Mouse (Mus musculus) Muller cell, postnatal 12 days (primary cell): ENCODE data around the gene Enoph1.
A peak's percentile ranks its signal among the peaks of the same experiment; 100 is the strongest.

Experiments
- DNase-seq: peaks from one replicate; pipeline ENCODE4 v3.0.0-alpha.2; 2015; ENCODE audit errors: inconsistent ontology term

Gene Enoph1

GRCm38 (mm10) chr5:100039602-100040142, at the start of gene Enoph1, which contains the start of gene Hnrnpdl:
Gene Enoph1, plus strand, starts transcription at chr5:100039985.
Gene Hnrnpdl, minus strand, starts transcription at chr5:100039664.
- peak; percentile 98 for DNase-seq

- no peak for DNase-seq
These were observed 45.6 kb upstream of the Enoph1 start for GRCm38 (mm10) chr5:99994166-99994565.

DNA sequence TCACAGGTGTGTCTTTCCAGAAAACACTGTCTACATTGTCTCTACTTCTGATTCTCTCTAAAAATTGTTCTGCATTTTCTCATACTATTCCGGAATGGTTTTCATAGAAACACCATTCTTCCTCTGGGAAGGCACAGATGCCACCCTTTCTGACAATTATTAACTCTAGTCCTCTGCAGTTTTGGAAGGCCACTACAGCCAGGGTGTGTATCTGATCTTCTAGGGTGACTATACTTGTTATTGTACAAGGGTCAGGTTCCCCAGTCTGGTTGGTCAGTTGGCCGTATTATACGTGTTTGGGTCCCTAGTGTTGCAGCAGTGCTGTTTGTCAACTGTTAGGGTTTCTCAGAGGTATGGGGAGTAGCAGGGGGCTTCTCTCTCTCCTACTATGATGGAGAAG, 45.1 kb upstream of the Enoph1 start:
- DNase-seq = no peak

DNA sequence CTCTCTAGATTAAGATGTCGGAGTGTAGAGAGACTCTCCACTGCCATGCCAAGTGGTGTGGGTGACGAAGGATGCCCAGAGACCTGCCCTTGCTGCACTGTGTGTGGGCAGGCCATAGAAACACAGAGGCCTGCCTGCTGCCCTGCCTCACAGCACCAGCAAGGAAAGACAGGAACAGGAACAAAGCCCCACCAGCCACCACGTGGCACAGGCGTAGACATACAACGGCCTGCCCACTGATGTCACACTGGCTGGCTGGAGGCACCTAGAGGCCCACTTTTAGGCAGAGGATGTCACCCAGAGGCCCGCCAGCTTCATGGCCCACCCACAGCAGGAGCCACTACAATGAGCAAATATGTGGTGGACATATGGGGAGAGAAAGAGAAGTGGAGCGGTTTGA, 39.7 kb upstream of the Enoph1 start:
- no peak for DNase-seq

DNA sequence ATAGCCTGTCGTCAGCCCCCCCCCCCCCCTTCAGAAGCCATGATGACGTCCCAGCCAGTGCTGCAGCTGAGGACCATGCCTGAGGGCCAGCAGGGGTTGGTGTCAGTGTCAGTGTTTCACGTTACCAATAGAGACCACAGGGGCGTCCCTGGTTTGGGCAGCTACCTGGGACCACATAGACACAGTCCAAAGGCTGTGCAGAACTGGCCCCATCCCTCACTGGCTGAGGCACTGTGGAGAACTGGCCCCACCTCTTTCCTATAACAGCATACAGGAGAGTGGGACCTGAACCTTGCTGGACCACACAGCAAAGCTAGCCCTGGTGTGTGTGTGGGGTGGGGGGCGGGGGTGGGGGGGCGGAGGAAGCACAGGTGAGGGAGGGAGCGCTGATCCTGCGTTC, 39.3 kb upstream of the Enoph1 start:
- DNase-seq = no peak

GRCm38 (mm10) chr5:100003895-100004294, 35.9 kb upstream of the Enoph1 start:
- DNase-seq = no peak

- no peak for DNase-seq
These were observed 34.4 kb upstream of the Enoph1 start for GRCm38 (mm10) chr5:100005431-100005830.

DNA sequence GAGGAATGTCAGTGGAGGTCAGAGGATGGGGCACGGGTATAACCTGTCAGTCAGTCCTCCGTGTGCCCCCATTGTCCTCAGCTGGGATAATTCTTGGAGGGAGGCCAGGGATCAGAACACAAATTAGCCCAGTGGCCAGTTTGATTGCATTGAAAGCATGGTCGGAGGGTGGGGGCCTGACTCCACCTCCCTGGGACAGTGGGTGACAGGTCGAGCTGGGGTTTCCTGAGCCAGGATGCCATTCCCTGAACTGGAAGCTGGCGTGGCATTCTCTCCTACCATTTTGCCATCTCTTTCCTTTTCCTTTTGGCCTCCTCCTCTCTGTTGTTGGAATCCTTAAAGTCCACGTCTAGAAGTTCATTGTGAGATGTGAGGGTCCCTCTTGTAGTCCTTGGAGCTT, 33.9 kb upstream of the Enoph1 start:
- DNase-seq = no peak

GRCm38 (mm10) chr5:100006324-100007039, 33.3 kb upstream of the Enoph1 start:
- DNase-seq = no peak

DNA sequence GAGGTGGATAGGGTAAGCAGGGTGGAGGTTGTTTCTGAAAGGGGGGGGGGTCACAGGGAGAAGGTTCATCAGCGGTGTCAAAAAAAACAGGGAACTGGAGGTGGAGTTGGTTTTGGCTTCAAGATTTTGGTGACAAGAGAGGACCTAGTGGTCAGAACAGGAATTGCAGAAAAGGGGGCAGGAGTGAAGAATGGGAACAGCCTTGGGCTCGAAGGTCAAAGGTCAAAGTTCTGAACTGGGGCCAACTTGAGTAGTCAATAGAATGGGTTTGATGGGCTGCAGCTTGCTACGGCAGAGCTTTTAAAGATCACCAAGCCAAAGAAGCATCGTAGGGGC, 32.8 kb upstream of the Enoph1 start:
- no peak for DNase-seq

DNA sequence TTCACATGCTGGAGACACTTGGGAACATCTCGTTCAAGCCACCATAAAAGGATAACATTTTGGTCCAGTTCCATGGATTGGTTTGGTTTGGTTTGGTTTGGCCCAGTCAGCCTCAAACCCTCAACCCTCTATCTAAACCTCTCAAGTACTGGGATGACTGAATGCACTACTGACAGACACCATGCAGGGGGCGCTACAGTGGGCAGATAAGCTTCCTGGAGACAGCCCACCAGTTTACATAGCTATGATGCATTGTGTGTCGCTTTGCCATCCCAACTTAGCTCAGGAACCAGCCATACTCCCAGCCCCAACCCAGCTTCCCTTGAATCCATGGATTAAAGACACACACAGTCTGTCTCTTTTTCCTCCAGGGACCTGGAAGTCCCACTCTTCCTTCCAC, 31.3 kb upstream of the Enoph1 start:
- no peak for DNase-seq

DNA sequence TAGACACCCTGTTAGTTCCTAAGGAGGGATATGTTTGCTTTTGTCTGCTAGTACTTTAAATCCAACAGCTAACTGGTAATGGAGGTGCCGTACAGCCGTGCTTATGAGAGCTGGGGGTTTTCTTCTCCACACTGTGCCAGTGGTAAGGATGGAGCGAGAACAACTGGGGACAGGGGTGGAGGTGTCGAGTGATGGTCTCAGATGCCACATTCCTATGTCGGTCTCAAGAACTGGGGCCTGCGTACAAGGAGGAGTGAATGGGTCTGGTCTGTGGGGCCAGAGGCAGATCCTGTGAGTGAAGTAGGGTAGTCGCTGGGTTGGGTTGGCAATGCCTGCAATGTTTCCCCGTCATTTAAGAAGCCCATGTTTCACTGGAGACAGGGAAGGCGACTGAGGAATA, 27.2 kb upstream of the Enoph1 start:
- no peak for DNase-seq

DNA sequence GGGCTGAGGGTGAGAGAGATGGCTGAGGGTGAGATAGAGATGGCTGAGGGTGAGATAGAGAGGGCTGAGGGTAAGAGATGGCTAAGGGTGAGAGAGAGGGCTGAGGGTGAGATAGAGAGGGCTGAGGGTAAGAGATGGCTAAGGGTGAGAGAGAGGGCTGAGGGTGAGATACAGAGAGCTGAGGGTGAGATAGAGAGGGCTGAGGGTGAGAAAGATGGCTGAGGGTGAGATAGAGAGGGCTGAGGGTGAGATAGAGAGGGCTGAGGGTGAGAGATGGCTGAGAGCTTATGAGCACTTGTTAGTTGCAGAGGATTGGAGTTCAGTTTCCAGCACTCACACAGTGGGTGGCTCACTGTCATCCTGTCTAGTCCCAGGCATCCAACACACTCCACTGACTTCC, 19.7 kb upstream of the Enoph1 start:
- DNase-seq = no peak

- DNase-seq = no peak
These were observed 15.4 kb upstream of the Enoph1 start for GRCm38 (mm10) chr5:100024403-100024802.

GRCm38 (mm10) chr5:100024868-100025267, 14.9 kb upstream of the Enoph1 start:
- DNase-seq = no peak

DNA sequence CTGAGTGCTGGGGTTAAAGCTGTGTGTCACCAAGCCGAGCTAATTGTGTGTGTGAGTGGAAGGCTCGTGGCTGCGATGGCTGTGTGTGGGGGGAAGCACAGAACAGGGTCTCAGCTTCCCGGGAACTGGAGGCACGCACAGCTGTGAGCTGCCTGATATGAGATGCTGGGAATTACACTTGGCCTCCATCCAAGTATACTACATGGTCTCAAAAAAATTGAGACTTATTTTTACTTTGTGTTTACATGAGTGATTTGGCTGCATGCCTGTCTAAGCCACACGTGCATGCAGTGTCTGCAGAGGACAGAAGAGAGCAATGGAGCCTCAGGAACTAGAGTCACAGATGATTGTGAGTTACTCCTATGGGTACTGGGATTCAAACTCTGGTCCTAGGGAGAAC, 9.7 kb upstream of the Enoph1 start:
- no peak for DNase-seq

DNA sequence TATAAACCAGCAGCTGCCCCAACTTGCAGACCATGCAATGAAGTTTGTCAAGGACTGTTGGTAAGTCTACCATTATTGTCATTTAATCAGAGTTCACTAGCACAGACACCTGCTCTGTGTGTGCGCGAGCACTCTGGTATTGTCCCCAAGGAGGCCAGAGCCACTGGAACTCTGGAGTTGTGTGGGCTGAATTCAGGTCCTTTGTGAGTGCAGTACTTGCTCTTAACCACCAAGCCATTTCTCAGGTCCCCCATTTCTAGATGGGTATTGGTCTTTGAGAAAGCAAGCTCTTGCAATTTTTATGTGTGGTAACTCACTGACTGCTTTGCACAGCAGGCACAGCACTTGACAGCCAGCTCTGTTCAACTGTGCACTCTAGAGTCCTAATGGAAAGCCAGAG, 7.7 kb upstream of the Enoph1 start:
- DNase-seq = no peak

DNA sequence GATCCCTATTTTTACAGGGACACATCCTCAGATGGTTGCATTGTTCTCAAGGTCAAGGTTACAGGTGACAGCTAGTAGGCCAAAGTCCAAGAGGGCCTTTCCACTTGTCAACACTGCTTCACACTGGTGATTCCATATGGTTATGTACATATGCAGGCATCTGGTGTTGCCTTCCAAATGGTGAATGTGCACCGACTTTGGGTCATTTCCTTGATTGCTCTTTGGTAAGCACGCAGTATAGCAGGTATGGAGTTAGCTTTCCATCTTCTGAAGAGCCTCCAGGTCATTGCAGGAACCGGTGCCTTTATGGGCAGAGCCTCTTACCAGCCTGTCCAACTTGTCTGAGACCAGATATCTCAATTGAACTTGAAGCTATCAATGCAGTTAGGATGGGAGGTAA, 7.1 kb upstream of the Enoph1 start:
- no peak for DNase-seq

DNA sequence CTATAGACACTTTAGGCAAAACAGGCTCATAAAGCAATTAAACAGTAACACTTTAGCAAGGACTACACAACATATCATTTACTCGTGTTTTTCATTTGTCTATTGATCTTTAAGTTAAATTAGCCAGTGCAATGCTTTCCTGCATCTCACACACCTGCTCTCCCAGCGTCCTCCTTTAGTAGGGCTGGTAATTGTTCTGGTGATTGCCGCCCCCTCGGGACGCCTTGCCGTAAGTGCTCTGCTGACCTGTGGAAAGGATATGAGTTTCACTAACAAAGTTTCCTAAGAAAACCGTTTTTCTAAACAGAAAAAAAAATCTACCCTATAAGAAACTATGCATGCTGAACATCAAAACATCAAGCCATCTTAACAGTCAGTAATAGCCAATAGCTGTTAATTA, 3.8 kb upstream of the Enoph1 start:
- no peak for DNase-seq

GRCm38 (mm10) chr5:100036681-100037080, 3.1 kb upstream of the Enoph1 start:
- DNase-seq = no peak

DNA sequence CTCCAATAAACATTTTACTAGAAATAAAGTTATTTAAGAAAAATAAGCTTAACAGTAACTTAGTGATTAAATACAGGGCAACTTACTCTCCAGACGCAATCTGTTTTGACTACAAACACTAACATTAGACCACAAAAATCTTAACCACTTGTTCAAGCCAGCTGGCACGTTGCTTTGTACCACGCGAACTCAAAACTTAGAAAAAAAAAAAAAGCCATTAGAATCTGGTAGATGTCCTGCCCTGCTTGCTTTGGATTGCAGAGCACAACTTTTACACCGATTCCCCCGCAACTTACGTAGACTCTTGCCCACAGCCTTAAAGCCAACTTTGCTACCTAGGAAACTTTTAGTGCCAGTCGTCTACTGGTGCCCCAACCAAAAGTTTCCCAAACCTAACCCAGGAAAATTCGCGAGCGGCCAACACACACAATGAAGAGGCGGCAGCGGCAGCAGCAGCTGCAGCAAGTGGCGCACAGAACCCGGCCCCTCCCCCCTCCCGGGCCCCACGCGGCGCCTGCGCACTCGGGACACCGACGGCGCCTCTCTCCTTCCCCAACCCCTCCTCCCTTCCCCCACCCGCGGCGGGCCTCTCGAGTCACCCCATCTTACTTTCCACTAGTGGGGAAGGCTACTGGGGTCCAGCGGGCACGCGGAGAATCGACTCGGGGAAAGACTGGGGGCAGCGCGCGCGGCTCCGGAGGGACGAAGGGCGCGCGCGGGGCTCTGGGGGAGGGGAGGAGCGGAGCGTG, 1.6 kb upstream of the Enoph1 start:
- DNase-seq = peak; percentile 93

DNA sequence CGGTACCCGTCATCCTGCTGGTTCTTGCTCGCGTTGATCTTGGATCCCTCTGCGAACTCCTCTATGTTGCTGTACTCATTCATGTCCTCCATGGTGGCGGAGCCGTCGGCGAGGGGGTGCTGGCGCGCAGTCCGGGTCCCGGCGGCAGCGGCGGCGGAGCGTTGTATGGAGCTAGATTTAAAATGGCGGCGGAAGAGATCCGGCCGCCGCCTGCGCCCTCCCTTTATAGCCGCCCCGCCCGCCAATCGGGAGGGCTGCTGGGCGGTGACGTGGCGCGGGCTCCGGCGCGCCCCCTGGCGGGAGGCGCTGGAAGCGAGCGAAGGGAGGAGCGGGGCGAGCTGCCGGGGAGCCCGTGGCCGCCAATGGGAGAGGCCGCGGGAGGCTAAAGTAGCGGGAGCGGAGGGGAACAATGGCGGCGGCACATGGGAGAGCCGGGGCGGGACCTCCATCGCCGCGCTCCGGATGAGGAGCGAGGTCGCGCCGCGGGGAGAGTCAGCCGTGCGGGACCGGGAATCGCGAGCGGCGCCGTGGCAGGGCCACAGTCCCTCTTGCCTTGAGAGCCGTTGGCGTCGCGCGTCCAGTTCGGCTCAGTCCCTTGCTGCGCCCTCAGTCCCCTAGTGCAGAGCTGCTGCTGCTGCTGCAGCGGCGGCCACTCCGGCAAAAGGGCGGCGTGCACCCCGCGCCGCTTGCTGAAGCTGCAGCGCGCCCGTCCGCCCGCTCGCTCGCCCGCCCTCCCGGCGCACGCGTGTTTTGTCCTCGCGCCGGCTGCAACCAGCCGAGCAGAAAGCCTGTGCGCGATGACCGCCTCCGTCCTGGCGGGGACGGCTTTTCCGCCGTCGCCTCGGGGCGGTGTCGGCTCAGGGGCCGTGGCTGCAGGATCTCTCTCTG, 827 bp upstream of the Enoph1 start:
- DNase-seq = peak; percentile 99
